Mouse (Mus musculus) ES-Bruce4 (cell line): Measurements from ENCODE around the gene Golga4. TPM values are rescaled to one million over a fixed set of nuclear protein-coding genes. Genes with fewer than 3 reads are reported as not detected.

ENCODE experiments used
- H3K27ac ChIP-seq: 2 replicates; pipeline ENCODE4 v1.5.1; 2012; ENCODE audit warnings: low read length, inconsistent platforms; ENCODE audit not compliant: insufficient read depth
- H3K27me3 ChIP-seq: 2 replicates; pipeline ENCODE4 v1.6.1; 2012; ENCODE audit warnings: mild to moderate bottlenecking, low read length, inconsistent platforms; ENCODE audit not compliant: control insufficient read depth, poor library complexity, insufficient read depth, severe bottlenecking
- H3K36me3 ChIP-seq: 2 replicates; pipeline ENCODE4 v1.6.1; 2012; ENCODE audit warnings: inconsistent platforms, mild to moderate bottlenecking, low read length, moderate library complexity; ENCODE audit not compliant: control insufficient read depth, poor library complexity, insufficient read depth, severe bottlenecking
- H3K4me1 ChIP-seq: one replicate; pipeline ENCODE4 v1.8.1; 2011; ENCODE audit warnings: low read length; ENCODE audit not compliant: control insufficient read depth, insufficient read depth
- H3K4me3 ChIP-seq: 2 replicates; pipeline ENCODE4 v1.5.1; 2011; ENCODE audit warnings: low read depth, mild to moderate bottlenecking, low read length
- H3K9ac ChIP-seq: 2 replicates; pipeline ENCODE4 v1.6.1; 2012; ENCODE audit warnings: low read depth, mild to moderate bottlenecking, inconsistent platforms; ENCODE audit not compliant: poor library complexity, severe bottlenecking
- H3K9me3 ChIP-seq: replicated peaks from 2 replicates; pipeline ENCODE4 v1.6.1; 2012; ENCODE audit warnings: mild to moderate bottlenecking, low read length, inconsistent platforms; ENCODE audit not compliant: control insufficient read depth, poor library complexity, insufficient read depth, severe bottlenecking
- CTCF ChIP-seq: IDR thresholded peaks from one replicate; pipeline ENCODE4 v1.8.1; 2011; ENCODE audit warnings: low read depth, low read length
- EP300 ChIP-seq: IDR thresholded peaks from 2 replicates; pipeline ENCODE4 v1.6.1; 2011; ENCODE audit warnings: low read depth, low read length; ENCODE audit not compliant: insufficient read depth
- POLR2A ChIP-seq: IDR thresholded peaks from one replicate; pipeline ENCODE4 v1.8.1; 2011; ENCODE audit warnings: low read length; ENCODE audit not compliant: insufficient read depth
- polyA plus RNA-seq: library from polyadenylated mRNA; stranded (reverse); fragments of >200 nt; gene quantifications from 2 replicates; pipeline ENCODE4 v1.2.4, GENCODE M21; 2011; ENCODE audit warnings: low read depth; ENCODE audit not compliant: missing spikeins, insufficient read depth, insufficient read length

The Golga4 gene
- polyA plus RNA-seq, 1 experiment: 132 TPM

GRCm38 (mm10) chr9:118611111-118611541 lies 105.1 kb downstream of the Golga4 start:
- H3K9me3 ChIP-seq: no peaks in the 10 kb centered on the region
- TF ChIP-seq CTCF (no peak), EP300 (no peak), POLR2A (no peak)
- H3K27me3 ChIP-seq: no peaks in the 10 kb centered on the region
- no peaks in the 10 kb centered on the region for H3K36me3 ChIP-seq
- no peak overlapping the region for H3K9ac ChIP-seq
- no peak overlapping the region for H3K27ac ChIP-seq
- H3K4me3 ChIP-seq: no peak overlapping the region
- no peaks in the 10 kb centered on the region for H3K4me1 ChIP-seq

GRCm38 (mm10) chr9:118611958-118612581 lies 106.0 kb downstream of the Golga4 start:
- Histone ChIP-seq H3K9ac (no peak overlapping the region), H3K27me3 (no peaks in the 10 kb centered on the region), H3K36me3 (no peaks in the 10 kb centered on the region), H3K27ac (no peak overlapping the region), H3K9me3 (no peaks in the 10 kb centered on the region), H3K4me3 (no peak overlapping the region), H3K4me1 (no peaks in the 10 kb centered on the region)
- TF ChIP-seq POLR2A: no peak
- no peak for TF ChIP-seq CTCF
- no peak for TF ChIP-seq EP300

GRCm38 (mm10) chr9:118617237-118617636 lies 111.2 kb downstream of the Golga4 start:
- Histone ChIP-seq H3K4me1 (no peaks in the 10 kb centered on the region), H3K36me3 (no peaks in the 10 kb centered on the region), H3K4me3 (no peak overlapping the region), H3K9me3 (no peaks in the 10 kb centered on the region), H3K27ac (no peak overlapping the region), H3K27me3 (no peaks in the 10 kb centered on the region), H3K9ac (no peak overlapping the region)
- TF ChIP-seq CTCF (no peak), EP300 (no peak)

- no peak overlapping the region for H3K27ac ChIP-seq
- no peaks in the 10 kb centered on the region for H3K27me3 ChIP-seq
- no peak overlapping the region for H3K4me3 ChIP-seq
- TF ChIP-seq POLR2A (no peak), EP300 (no peak), CTCF (no peak)
- H3K4me1 ChIP-seq: no peaks in the 10 kb centered on the region
- no peak overlapping the region for H3K9ac ChIP-seq
- H3K36me3 ChIP-seq: no peaks in the 10 kb centered on the region
- no peaks in the 10 kb centered on the region for H3K9me3 ChIP-seq
These were observed 112.7 kb downstream of the Golga4 start for GRCm38 (mm10) chr9:118618732-118619250.

GRCm38 (mm10) chr9:118620807-118621206 lies 114.7 kb downstream of the Golga4 start:
- TF ChIP-seq EP300: no peak
- TF ChIP-seq POLR2A: no peak
- TF ChIP-seq CTCF: no peak
- H3K4me1 ChIP-seq: no peaks in the 10 kb centered on the region
- no peak overlapping the region for H3K27ac ChIP-seq
- no peak overlapping the region for H3K9ac ChIP-seq
- H3K4me3 ChIP-seq: no peak overlapping the region
- no peaks in the 10 kb centered on the region for H3K36me3 ChIP-seq
- no peaks in the 10 kb centered on the region for H3K27me3 ChIP-seq
- no peaks in the 10 kb centered on the region for H3K9me3 ChIP-seq

- Histone ChIP-seq H3K4me1 (no peaks in the 10 kb centered on the region), H3K36me3 (no peaks in the 10 kb centered on the region), H3K27ac (no peak overlapping the region), H3K9ac (no peak overlapping the region), H3K4me3 (no peak overlapping the region), H3K27me3 (no peaks in the 10 kb centered on the region), H3K9me3 (no peaks in the 10 kb centered on the region)
- TF ChIP-seq POLR2A (no peak), CTCF (no peak)
These were observed 115.6 kb downstream of the Golga4 start for GRCm38 (mm10) chr9:118621691-118622090.
